Mouse (Mus musculus) ES-E14 (cell line): ENCODE data around the gene Il18bp.

Experiments
- CHD2 ChIP-seq: IDR thresholded peaks from 2 replicates; pipeline ENCODE4 v1.6.1; 2014; ENCODE audit warnings: mild to moderate bottlenecking, low read depth, low read length, inconsistent platforms
- MAFK ChIP-seq: IDR thresholded peaks from 2 replicates; pipeline ENCODE4 v1.6.1; 2014; ENCODE audit warnings: mild to moderate bottlenecking, low read depth, low read length, inconsistent platforms; ENCODE audit not compliant: insufficient read depth
- ZC3H11A ChIP-seq: IDR thresholded peaks from 2 replicates; pipeline ENCODE4 v1.6.1; 2012; ENCODE audit warnings: low read depth, mild to moderate bottlenecking, inconsistent platforms, low read length, borderline replicate concordance
- ZNF384 ChIP-seq: IDR thresholded peaks from 2 replicates; pipeline ENCODE4 v1.6.1; 2012; ENCODE audit warnings: low read depth, low read length, inconsistent platforms

GRCm38 (mm10) chr7:102037318-102037717 lies 18.8 kb upstream of the Il18bp start:
- no peak for TF ChIP-seq MAFK
- TF ChIP-seq ZC3H11A, result no peak
- no peak for TF ChIP-seq ZNF384
- TF ChIP-seq CHD2, result no peak
